Mouse (Mus musculus) layer of hippocampus, postnatal 25 days (tissue): ENCODE results near the gene Dstyk. TPM values are rescaled to one million over a fixed set of nuclear protein-coding genes. Genes with fewer than 3 reads are reported as not detected.
"Not testable (repeated sequence)": the region's sequence is repeated elsewhere in the genome, so short reads cannot be mapped to it uniquely, and the experiment has no call there.

Experiments
- DNase-seq, 2 experiments: peaks; one replicate each; pipeline ENCODE4 v3.0.0; 2022; ENCODE audit warnings: mixed read lengths in 2 of 2, low spot score in 1 of 2; ENCODE audit errors: extremely low spot score in 1 of 2
- total RNA-seq, 2 experiments: library from RNA; stranded (reverse); gene quantifications; 2 replicates each; pipeline ENCODE4 v1.2.3; 2021

Gene Dstyk
- total RNA-seq, 2 experiments from 2014 or later = 47.4 to 49.5 TPM

DNA sequence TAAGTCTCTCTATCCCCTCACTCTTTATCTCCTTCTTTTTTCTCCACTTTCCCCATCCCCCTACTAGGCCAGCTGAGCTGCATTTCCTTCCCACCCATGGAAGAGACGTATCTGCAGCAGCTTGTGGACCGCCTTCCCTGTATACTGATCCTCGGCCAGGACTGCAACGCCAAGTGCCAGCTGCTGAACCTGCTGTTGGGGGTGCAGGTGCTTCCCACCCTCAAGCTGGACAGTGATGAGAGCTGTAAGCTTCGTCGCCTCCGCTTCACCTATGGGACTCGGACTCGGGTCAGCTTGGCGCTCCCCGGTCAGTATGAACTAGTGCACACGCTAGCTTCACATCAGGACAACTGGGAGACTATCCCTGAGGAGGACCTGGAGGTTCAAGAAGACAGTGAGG is 16.7 kb downstream of the Dstyk start:
- no peak for DNase-seq

GRCm38 (mm10) chr1:132436320-132436958 is 19.1 kb downstream of the Dstyk start:
- no peak for DNase-seq

DNA sequence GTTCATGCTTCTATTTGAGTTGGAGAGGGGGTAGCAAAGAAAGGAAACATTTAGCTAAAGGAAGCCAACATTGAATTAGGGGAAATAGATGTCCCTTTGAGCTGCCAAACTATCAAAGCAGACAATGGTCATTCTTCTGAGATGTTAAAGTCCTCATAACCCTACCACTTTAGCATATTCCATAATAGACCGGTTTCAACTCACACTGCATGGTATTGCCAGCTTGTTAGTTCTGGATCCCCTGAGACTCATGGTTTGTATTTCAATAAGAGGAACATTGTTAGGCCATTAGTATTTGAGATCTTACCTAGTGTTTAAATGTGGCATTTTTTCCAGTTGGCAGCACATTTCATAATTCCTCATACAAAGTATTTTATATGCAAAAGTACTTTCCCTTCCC is 19.6 kb downstream of the Dstyk start:
- DNase-seq = no peak

DNA sequence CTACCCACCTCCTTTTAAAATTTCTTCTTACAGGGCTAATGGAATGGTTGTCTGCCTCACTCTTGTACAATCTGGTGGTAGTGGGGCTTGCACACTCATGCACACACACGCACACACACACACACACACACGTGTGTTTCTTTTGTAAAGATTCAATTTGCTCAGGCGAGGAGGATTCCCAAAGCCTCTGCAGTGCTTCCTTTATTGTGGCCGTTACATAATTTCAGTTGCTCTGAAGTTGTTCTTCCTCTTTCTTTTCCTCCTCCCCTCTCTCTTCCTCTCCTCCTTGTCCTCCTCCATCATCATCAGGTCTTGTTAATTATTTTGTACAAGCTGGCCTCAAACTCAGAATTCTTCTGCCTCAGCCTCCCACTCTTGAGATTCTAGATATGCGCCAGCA is 20.0 kb downstream of the Dstyk start:
- DNase-seq = no peak

DNA sequence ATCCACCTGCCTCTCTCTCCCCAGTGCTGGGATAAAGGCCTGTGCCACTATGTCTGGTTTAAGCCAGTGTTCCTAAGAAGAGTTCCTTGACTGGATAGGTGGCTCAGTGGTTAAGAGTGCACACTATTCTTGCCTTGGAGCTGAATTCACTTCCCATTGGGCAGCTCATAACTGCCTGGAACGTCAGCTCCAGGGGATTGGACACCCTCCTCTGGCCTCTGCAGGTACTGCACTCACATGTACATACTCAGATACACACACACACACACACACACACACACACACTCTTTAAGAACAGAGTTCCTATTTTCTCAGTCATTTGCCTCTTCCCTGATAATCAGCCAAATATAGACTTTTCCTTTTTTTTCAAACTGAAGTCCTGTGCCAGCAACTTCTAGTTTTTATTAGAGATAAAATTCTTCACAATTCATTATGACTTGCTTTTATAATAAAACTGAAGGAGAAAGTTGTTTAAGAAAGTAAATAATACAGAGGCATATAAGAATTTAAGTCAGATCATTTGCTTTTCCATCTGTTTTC is 23.6 kb downstream of the Dstyk start:
- DNase-seq = no peak

DNA sequence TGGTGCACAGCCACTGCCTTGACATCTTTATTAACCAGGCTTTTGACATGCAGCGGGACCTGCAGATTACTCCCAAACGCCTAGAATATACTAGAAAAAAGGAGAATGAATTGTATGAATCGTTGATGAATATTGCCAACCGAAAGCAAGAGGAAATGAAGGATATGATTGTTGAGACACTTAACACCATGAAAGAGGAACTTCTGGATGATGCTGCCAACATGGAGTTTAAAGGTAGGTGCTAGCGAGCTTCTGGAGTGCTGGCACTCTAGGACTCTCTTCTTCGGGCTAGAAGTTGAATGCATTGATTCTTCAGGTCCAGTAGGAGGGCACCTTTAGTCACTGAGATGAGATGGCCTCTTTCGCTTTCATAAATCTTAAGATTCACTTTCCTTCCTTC is 32.4 kb downstream of the Dstyk start:
- no peak for DNase-seq

DNA sequence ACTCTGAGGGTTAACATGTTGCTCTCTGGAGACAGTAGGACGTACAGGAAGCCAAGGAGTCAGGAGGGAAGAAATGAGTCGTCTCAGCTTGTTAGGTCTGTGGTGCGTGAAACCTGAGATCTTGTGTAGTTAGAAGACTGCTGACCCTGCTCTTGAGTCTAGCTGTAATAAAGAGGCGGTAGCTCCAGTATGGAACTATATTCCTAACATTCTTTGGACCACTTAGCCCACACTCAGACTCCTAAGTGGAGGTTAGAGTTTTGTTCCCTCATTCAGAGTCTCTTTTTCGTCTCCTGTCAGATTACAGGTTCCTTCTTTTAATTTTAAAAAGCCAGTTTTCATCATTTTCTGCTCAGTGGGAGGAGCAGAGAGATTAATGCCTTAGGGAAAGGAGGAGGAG is 47.3 kb downstream of the Dstyk start:
- no peak for DNase-seq

DNA sequence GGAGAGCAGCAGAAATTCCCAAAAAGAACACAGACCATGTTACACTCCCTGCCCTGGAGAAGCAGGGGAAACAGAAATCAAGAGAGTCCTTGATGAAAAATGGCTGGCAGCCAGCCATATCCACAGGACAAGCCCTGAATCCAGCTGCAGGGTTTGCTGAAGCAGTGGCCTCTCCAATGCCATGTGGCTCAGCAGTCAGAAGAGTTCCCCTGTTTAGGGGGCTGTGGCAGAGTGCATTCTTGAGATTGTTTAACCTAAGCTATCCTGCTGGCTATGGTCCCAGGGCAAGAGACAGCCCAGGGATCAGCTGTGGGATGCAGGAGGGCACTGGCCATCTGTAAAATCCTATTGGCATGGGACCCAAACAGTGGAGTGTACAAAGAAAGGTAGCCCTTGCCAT is 51.6 kb downstream of the Dstyk start:
- no peak for DNase-seq

GRCm38 (mm10) chr1:132469519-132469918 is 52.2 kb downstream of the Dstyk start:
- no peak for DNase-seq

GRCm38 (mm10) chr1:132470031-132470430 is 52.7 kb downstream of the Dstyk start:
- DNase-seq = not testable (repeated sequence)

- no peak for DNase-seq
Measured at GRCm38 (mm10) chr1:132471032-132471431, 53.7 kb downstream of the Dstyk start.

DNA sequence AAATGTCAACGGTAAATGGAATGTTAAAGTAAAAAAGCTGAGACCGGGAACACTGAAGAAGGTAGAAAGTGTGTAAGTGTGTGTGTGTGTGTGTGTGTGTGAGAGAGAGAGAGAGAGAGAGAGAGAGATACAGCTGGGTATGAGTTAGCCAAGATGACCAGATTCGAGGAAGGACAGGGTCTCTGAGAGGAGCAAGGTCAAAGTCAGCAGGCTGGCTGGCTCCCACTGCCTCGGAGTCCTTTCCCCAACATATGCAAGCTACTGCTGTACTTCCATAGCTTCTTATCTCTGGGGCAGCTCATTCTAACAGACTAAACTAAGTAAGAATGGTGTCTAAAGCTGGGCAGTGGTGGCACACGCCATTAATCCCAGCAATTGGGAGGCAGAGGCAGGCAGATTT is 54.1 kb downstream of the Dstyk start:
- no peak for DNase-seq

- DNase-seq = no peak
Measured at GRCm38 (mm10) chr1:132472537-132472936, 55.2 kb downstream of the Dstyk start.

DNA sequence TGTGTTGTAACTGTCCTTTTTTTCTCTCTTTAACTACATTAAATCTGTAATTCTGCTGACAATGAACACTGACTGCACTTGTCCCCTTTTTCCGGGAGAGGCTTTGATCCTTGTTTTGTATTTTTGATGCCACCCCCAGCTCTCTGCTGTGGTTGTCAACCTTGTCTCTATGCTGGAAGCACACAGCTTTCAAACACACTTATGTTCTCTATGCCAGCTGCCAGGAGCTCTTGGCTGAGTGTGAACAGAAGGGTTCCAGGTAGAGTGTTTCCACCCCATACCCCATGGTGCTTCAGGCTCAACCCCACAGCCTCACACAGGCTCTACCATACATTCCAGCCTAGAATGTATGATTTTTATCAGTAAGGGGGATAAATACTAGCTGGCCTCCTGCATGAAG is 57.1 kb downstream of the Dstyk start:
- no peak for DNase-seq

DNA sequence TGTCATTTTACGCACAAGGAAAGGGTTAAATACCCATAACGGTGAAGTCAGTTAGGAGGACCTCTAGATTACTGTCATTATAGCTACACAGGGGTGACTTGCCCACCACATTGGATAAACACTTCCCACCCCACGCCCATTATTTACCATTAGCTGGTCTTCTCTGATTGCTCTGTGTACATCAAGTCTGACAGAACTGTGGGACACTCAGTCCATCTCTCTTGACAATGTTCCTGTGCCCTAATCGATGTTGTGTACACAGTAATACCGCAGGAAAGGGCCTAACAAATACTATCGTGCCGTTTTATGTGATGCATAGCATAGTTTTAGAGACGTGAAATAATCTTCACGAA is 59.2 kb downstream of the Dstyk start:
- DNase-seq = no peak

DNA sequence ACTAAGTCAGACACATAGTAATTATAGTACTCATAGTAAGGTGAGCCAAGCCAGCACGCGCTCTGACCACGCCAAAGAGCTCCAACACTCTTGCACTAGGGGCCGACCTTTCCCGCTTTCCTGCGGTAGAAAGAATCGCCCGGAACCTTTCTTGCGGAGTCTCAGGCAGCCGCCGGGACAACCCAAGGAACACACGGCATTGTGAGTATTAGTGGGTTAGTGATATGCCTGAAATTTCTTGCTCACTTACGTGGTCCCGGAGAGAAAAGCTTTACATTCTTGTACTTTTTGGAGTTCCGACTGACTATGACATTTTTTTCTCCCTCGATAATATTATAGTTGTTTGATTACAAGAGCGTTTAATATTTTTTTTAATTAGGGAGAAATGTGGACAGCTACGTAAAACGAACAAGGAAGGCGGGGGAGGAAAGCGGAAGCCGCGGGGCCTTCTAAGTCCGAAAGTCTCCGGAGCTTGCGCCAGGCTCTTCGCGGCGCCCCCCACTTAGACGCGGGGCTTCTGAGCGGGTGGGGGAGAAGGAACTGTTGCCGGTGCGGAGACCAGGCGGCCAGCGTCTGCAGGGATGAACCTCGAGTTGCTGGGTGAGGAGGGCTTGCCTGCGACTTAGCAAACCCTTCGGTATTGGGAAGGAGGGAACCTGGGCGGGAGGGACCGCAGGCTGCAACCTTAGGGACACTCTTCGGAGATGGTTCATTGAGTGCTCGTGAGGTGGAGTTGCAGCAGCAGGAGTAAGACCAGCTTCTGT is 59.8 kb downstream of the Dstyk start, which contains the start of gene Rbbp5:
Rbbp5 (plus strand) TSS at position 438 of the 764 bp plus-strand sequence.
- DNase-seq = peak; percentile 80 to 94

DNA sequence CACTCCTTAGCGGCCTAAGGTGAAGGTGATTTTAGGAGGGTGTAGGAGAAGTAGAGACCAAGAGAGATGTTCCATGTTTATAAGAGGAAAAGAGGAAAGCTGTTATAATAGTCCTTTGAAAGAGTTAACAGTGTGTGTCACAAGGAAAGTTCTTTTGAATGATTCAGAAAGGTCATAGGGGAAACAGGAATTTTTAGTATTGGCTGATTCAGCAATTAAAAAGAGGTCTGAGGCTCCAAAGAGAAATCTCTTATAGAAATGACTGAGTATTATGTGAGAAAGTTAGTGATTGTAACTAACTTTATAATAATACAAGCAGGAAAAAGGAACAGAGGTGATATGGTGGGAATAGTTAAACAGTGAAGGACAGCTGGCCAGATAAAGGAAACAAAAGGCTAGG is 62.1 kb downstream of the Dstyk start:
- no peak for DNase-seq

GRCm38 (mm10) chr1:132481619-132482018 is 64.3 kb downstream of the Dstyk start:
- no peak for DNase-seq

- DNase-seq = no peak
Measured at GRCm38 (mm10) chr1:132483234-132483633, 65.9 kb downstream of the Dstyk start.

DNA sequence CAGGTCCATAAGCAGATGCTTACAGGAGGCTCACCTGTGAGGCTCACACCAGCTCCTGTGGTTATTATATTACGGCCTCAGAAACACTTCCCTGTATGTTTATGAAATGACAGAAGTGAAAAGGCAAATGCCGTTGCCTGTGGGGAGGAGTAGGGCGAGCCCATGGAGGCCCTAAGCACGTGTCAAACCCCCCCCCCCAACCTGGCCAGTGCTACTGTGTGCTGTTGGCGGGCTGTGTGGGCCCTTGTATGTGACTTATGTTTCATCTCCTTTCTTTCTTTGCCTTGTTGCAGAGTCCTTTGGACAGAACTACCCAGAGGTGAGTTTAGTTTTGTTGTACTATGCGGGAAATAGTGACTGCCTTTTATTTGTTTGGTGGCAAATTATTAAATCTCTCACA is 66.4 kb downstream of the Dstyk start:
- DNase-seq = no peak

- DNase-seq = no peak
Measured at GRCm38 (mm10) chr1:132500535-132500934, 83.2 kb downstream of the Dstyk start.

- DNase-seq = no peak
Measured at GRCm38 (mm10) chr1:132505155-132505554, 87.8 kb downstream of the Dstyk start.
